Mouse (Mus musculus): Measurements from ENCODE around the gene Sesn1. TPM values are rescaled to one million over a fixed set of nuclear protein-coding genes. Genes with fewer than 3 reads are reported as not detected.
"Not testable (repeated sequence)": the region's sequence is repeated elsewhere in the genome, so short reads cannot be mapped to it uniquely, and the experiment has no call there.

Gene Sesn1
- polyA plus RNA-seq, 1 experiment from 2014 or later: 38.6 TPM

DNA sequence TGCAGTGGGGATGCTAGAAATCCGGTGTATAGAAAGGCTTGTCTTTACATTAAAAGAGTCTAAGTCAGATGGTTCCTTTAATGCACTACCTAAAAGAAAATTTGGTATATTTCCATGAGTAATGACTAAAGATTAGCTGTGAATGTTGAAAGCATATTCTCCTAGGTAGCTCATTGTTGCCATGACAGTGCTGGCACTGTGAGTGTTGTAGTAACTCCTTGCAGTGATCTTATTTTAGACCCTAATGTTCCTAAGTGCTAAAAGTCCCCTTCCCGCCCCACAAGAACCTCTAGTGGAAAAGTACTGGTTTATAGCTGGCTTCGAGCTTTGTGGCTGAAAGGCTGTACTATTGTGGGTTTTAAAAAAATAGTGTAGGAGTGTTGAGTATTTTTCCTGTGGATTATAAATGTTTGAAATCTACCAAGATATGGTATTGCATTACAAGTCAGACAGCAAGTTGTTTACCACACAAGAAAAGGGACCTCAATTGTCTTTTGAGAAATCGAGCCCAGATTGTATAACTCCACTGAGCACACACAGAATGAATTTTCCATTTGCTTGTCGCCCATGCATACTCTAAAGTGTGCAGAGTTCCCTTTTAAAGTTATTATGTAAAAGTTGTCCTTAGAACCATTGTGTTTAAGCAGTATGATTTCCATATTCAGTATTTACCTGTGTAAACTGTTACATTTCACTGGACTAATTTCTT, 13.0 kb downstream of the Sesn1 start:
- H3K27me3 ChIP-seq: no peaks in the 10 kb centered on the region
- no peaks in the 10 kb centered on the region for H3K9me3 ChIP-seq
- no peak for ATAC-seq (ENCODE audit: insufficient number of reproducible peaks, insufficient read depth, low FRiP score, low TSS enrichment, low read depth)
- H3K9ac ChIP-seq (replicated peaks): no peak overlapping the region
- no peaks in the 10 kb centered on the region for H3K36me3 ChIP-seq
- WGBS: 83% methylated on average over 5 of the region's 5 CpGs
- H3K4me2 ChIP-seq: no peak overlapping the region
- no peaks in the 10 kb centered on the region for H3K4me1 ChIP-seq (replicated peaks)
- H3K4me3 ChIP-seq (replicated peaks): no peak overlapping the region
- no peak overlapping the region for H3K27ac ChIP-seq

DNA sequence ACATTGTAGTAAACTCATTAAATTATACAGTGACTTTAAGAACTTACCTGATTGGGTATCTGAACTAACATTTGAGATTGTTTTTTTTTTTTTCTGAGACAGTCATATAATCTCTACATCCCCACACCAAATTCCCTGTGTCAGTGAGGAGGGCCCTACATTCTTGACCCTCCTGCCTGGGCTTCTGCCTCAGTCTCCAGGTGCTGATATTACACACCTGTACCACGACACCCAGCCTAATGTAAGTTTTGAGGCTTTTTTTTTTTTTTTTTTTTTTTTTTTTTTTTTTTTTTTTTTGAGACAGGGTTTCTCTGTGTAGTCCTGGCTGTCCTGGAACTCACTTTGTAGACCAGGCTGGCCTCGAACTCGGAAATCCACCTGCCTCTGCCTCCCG, 13.5 kb downstream of the Sesn1 start:
- H3K27ac ChIP-seq; ATAC-seq (ENCODE audit: insufficient number of reproducible peaks, insufficient read depth, low FRiP score, low TSS enrichment, low read depth); H3K9ac ChIP-seq (replicated peaks); H3K4me1 ChIP-seq (replicated peaks); H3K27me3 ChIP-seq; H3K36me3 ChIP-seq; H3K4me2 ChIP-seq; H3K9me3 ChIP-seq; H3K4me3 ChIP-seq (replicated peaks): not testable (repeated sequence)
- 74% methylated on average over 4 of the region's 4 CpGs for WGBS

DNA sequence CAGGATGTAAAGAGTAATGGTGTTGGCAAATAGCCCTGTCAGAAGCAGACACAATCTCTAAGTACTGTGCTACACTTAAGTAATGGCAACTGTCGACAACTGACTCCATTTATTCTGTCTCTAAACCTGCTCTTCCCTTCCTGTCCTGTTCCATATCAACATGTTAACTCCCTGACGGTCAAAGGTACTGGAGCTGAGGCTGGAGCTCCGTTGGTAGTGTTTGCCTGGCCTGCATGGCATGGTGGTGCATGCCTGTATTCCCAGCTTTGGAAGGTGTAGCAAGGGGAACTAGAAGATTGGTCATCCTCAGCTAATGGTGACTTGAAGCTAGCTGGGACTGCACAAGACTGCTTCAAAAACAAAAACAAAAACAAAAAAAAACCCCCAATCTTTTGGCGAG, 14.2 kb downstream of the Sesn1 start:
- H3K4me2 ChIP-seq: no peak overlapping the region
- 85% methylated on average over 4 of the region's 4 CpGs for WGBS
- H3K4me1 ChIP-seq (replicated peaks): no peaks in the 10 kb centered on the region
- no peak for ATAC-seq (ENCODE audit: insufficient number of reproducible peaks, insufficient read depth, low FRiP score, low TSS enrichment, low read depth)
- H3K9me3 ChIP-seq: no peaks in the 10 kb centered on the region
- H3K9ac ChIP-seq (replicated peaks): no peak overlapping the region
- no peak overlapping the region for H3K4me3 ChIP-seq (replicated peaks)
- no peaks in the 10 kb centered on the region for H3K36me3 ChIP-seq
- H3K27ac ChIP-seq: no peak overlapping the region
- no peaks in the 10 kb centered on the region for H3K27me3 ChIP-seq

DNA sequence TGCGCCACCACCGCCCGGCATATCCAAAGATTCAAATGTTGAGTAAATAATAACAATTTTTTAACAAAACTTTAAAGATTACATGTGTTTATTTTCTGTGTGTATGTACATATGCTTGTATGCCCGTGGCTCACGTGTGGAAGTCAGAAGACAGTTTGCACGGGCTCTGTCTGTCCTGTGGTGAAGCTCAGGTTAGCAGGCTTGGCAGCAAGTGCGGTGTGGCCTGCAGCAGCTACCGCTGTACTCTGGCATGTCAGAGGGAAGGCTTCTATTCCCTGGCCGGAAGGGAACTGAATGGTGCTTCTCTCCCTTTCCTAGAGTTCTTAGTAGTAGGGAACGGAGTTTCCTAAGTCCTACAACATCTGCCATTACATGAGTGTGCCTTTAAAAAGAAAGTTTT, 15.3 kb downstream of the Sesn1 start:
- Histone ChIP-seq H3K4me1 (replicated peaks) (no peaks in the 10 kb centered on the region), H3K4me3 (replicated peaks) (no peak overlapping the region), H3K27me3 (no peaks in the 10 kb centered on the region), H3K9ac (replicated peaks) (no peak overlapping the region), H3K27ac (no peak overlapping the region), H3K4me2 (no peak overlapping the region), H3K36me3 (no peaks in the 10 kb centered on the region), H3K9me3 (no peaks in the 10 kb centered on the region)
- no peak for ATAC-seq (ENCODE audit: insufficient number of reproducible peaks, insufficient read depth, low FRiP score, low TSS enrichment, low read depth)
- 90% methylated on average over 10 of the region's 10 CpGs for WGBS

DNA sequence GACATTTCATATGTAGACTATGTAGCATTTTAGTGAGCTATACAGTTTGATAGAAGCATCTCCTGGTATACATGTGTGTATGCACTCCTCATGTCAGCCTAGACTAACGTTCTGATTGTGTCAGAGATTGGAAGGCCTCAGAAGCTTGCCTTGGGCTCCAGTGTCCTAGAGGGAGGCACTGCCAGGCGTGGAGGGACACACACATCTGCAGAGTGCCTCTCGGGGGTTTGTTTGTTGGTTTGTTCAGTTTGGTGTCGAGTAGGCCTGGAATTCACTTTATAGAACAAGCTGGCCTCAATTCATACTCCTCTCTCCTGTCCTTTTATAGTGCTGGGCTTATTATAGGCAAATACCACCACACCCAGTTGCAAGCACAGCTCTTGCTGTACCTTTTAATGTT, 16.3 kb downstream of the Sesn1 start:
- Histone ChIP-seq H3K4me1 (replicated peaks) (no peaks in the 10 kb centered on the region), H3K9me3 (no peaks in the 10 kb centered on the region), H3K4me2 (no peak overlapping the region), H3K4me3 (replicated peaks) (no peak overlapping the region), H3K36me3 (no peaks in the 10 kb centered on the region), H3K9ac (replicated peaks) (no peak overlapping the region), H3K27me3 (no peaks in the 10 kb centered on the region), H3K27ac (no peak overlapping the region)
- 76% methylated on average over 4 of the region's 4 CpGs for WGBS
- ATAC-seq (ENCODE audit: insufficient number of reproducible peaks, insufficient read depth, low FRiP score, low TSS enrichment, low read depth): no peak

DNA sequence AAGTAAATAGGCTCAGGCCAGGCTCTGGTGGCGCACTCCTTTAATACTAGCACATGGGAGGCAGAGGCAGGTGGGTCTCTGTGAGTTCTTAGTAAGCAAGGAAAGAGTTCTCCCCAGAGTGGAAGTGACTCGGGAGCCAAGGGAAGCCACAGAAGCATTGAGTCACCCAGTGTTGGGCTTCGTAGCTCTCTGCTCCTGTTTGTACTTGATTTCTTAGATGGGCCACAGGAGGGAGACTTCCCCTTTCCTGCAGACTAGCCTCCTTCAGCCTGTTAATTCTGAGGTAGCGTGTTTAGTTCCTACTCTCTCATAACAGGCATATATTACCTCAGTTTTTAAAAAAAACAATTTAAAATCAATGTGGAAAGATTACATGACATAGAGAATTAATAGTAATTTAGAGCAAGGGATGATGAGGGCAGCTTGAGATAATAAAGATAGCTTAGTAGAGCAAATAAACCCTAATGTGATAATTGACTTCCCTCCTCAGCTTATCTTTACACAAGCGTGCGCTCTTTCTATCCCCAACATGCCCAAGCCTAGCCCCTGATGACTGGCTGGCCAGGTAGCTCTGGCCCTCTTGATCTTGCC, 16.9 kb downstream of the Sesn1 start:
- H3K27ac ChIP-seq: no peak overlapping the region
- H3K4me1 ChIP-seq (replicated peaks): no peaks in the 10 kb centered on the region
- H3K9me3 ChIP-seq: no peaks in the 10 kb centered on the region
- ATAC-seq (ENCODE audit: insufficient number of reproducible peaks, insufficient read depth, low FRiP score, low TSS enrichment, low read depth): no peak
- H3K4me3 ChIP-seq (replicated peaks): no peak overlapping the region
- 85% methylated on average over 6 of the region's 6 CpGs for WGBS
- H3K27me3 ChIP-seq: no peaks in the 10 kb centered on the region
- no peaks in the 10 kb centered on the region for H3K36me3 ChIP-seq
- H3K9ac ChIP-seq (replicated peaks): no peak overlapping the region
- no peak overlapping the region for H3K4me2 ChIP-seq

DNA sequence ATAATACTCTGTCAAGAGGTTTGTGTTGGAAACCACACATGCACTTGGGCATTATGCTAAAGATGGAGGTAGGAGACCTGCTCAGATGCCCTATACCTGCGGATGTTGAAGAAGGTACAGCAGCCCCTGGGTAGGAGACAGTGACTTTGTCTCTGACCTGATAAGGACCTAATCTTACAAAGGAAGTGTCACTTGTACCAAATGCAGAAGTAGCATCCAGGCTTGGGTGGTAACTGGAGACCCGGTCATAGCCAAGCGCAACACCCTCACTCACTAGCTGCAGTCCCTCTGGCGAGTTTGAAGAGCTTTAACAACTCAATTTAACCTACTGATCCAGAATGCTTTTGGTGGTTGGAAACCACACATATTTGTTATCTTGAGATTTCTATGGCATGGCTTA, 18.0 kb downstream of the Sesn1 start:
- no peaks in the 10 kb centered on the region for H3K9me3 ChIP-seq
- ATAC-seq (ENCODE audit: insufficient number of reproducible peaks, insufficient read depth, low FRiP score, low TSS enrichment, low read depth): no peak
- H3K4me2 ChIP-seq: no peak overlapping the region
- no peak overlapping the region for H3K9ac ChIP-seq (replicated peaks)
- H3K27me3 ChIP-seq: no peaks in the 10 kb centered on the region
- peaks cover 7% of the 10 kb centered on the region for H3K4me1 ChIP-seq (replicated peaks)
- H3K36me3 ChIP-seq: no peaks in the 10 kb centered on the region
- H3K27ac ChIP-seq: no peak overlapping the region
- no peak overlapping the region for H3K4me3 ChIP-seq (replicated peaks)
- WGBS: 88% methylated on average over 4 of the region's 4 CpGs

DNA sequence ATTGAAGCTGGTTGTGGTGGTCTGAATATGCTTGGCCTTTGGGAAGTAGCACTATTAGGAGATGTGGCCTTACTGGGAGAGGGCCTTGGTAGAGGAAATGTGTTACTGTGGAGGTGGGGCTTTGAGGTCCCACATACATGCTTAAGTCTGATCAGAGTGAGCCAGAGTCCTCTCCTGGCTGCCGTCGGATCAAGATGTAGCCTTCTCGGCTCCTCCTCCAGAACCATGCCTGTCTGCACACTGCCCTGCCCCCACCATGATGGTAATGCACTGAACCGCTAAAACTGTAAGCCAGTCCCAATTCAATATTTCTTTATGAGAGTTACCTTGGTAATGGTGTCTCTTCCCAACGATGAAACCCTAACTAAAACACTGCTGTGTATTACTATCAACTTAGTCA, 19.5 kb downstream of the Sesn1 start:
- no peak overlapping the region for H3K4me2 ChIP-seq
- no peak for ATAC-seq (ENCODE audit: insufficient number of reproducible peaks, insufficient read depth, low FRiP score, low TSS enrichment, low read depth)
- H3K4me3 ChIP-seq (replicated peaks): no peak overlapping the region
- H3K4me1 ChIP-seq (replicated peaks): peaks cover 7% of the 10 kb centered on the region
- no peaks in the 10 kb centered on the region for H3K27me3 ChIP-seq
- 71% methylated on average over 5 of the region's 5 CpGs for WGBS
- no peak overlapping the region for H3K9ac ChIP-seq (replicated peaks)
- no peaks in the 10 kb centered on the region for H3K36me3 ChIP-seq
- no peak overlapping the region for H3K27ac ChIP-seq
- no peaks in the 10 kb centered on the region for H3K9me3 ChIP-seq

DNA sequence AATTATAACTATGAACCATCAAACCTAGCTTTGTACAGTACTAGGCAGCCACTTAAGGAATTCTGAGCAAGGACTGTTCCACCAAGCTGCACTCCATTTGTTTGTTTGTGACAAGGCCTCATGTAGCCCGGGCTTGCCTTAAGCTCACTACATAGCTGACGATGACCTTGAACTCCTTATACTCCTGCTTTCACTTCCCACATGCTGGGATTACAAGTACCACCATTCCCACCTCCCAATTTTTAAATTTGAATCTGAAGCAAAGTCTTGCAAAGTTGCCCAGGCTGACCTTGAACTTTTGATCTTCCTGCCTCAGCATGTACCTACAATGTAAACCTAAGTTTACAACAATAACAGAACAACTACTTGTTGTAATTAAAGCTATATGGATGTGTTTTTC, 20.2 kb downstream of the Sesn1 start:
- 90% methylated on average over 2 of the region's 2 CpGs for WGBS

DNA sequence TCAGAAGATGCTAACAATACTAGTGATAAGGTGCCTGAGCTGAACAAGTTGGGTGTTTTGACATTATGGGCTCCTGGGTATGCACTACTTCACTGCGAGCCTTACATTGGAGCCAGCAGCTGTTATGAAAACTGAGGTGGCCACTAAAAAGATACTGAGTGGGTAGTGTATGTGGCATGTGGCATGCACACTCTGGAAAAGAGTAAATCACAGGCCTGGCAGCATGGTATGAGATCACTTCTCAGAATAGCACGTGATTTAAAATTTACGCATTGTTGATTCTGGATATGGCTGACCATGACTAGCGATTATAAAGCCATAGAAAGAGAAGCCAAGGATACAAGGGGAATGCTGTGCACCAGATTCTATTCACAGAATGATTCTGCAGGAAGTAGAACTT, 20.7 kb downstream of the Sesn1 start:
- H3K27me3 ChIP-seq: no peaks in the 10 kb centered on the region
- H3K9ac ChIP-seq (replicated peaks): no peak overlapping the region
- WGBS: 73% methylated on average over 4 of the region's 4 CpGs
- no peaks in the 10 kb centered on the region for H3K9me3 ChIP-seq
- no peaks in the 10 kb centered on the region for H3K36me3 ChIP-seq
- no peak overlapping the region for H3K4me2 ChIP-seq
- no peak for ATAC-seq (ENCODE audit: insufficient number of reproducible peaks, insufficient read depth, low FRiP score, low TSS enrichment, low read depth)
- H3K4me3 ChIP-seq (replicated peaks): no peak overlapping the region
- peaks cover 7% of the 10 kb centered on the region for H3K4me1 ChIP-seq (replicated peaks)
- no peak overlapping the region for H3K27ac ChIP-seq

More for the DNA sequence above, 20.2 kb downstream of the Sesn1 start:
- Histone ChIP-seq H3K9ac (replicated peaks) (no peak overlapping the region), H3K4me2 (no peak overlapping the region), H3K4me1 (replicated peaks) (peaks cover 7% of the 10 kb centered on the region), H3K27ac (no peak overlapping the region), H3K27me3 (no peaks in the 10 kb centered on the region), H3K36me3 (no peaks in the 10 kb centered on the region), H3K4me3 (replicated peaks) (no peak overlapping the region), H3K9me3 (no peaks in the 10 kb centered on the region)
- no peak for ATAC-seq (ENCODE audit: insufficient number of reproducible peaks, insufficient read depth, low FRiP score, low TSS enrichment, low read depth)

DNA sequence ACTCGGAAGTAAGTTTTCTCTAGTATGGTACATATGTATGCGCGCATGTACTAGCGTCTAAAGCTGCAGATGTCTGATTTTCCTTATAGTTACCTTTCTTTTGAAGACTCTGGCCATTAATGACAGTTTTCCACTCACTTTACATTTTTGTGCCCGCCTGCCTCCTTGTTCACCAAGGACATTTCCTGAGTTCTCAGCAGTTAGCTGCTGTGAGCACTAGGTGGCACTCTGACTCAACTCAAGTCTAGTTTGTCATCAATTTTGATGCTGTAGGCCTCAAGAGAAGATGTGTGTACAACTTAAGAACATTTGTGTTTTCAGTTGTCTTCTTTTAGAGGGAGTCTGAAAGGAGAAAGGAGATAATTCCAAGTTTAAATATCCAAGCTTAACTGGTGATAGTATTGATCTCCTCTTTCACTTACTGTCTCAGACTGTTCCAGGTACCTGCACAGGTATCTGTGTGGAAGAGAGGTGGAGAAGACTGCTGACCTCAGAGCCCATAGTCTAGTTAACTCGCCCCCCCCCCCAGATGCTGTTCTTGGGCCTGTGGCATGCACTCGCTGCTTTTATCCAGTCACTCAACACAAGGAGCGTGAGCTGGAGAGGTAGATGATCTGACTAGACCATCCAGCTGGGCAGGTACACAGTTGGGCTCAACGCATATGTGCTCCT, 21.3 kb downstream of the Sesn1 start:
- H3K4me3 ChIP-seq (replicated peaks): no peak overlapping the region
- no peaks in the 10 kb centered on the region for H3K36me3 ChIP-seq
- H3K9me3 ChIP-seq: no peaks in the 10 kb centered on the region
- H3K4me1 ChIP-seq (replicated peaks): peaks cover 7% of the 10 kb centered on the region
- H3K9ac ChIP-seq (replicated peaks): no peak overlapping the region
- WGBS: 54% methylated on average over 9 of the region's 9 CpGs
- H3K27ac ChIP-seq: no peak overlapping the region
- ATAC-seq (ENCODE audit: insufficient number of reproducible peaks, insufficient read depth, low FRiP score, low TSS enrichment, low read depth): no peak
- no peaks in the 10 kb centered on the region for H3K27me3 ChIP-seq
- no peak overlapping the region for H3K4me2 ChIP-seq
